Mouse (Mus musculus): ENCODE data around the gene Myoz2.

DNA sequence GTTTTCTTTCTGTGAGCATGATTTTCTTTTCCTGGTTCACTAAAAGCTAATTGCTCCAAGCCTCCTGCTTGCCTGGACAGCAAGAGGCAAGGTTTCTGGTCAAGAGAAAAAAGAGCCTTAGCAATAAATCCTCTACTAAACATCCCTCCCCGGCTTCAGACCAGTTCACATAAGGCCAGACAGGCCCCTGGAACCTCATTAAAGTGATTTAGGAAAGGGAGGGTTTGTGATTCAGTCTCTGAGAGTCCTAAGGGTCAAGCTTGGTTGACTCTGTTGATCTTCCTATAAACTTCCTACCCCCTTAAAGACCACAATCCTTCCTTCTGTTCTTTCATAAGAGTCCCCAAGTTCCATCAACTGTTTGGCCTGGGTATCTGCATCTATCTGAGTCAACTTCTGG, 37.8 kb downstream of the Myoz2 start:
- TF ChIP-seq CTCF (IDR thresholded peaks at IDR 0.05; ENCODE audit: extremely low read depth, insufficient read depth, low read length): no peak
- no peak for TF ChIP-seq POLR2A (IDR thresholded peaks at IDR 0.05; ENCODE audit: extremely low read depth, insufficient read depth, low read length)

Measured in cortical plate, adult 2 months (tissue).